Mouse (Mus musculus): ENCODE measurements around the gene Wdr48.
A peak's percentile ranks its signal among the peaks of the same experiment; 100 is the strongest.

The Wdr48 gene

GRCm38 (mm10) chr9:119925729-119926128 is 31.1 kb downstream of the Wdr48 start:
- peak in 1 of 2 experiments; percentile 40 for DNase-seq

DNA sequence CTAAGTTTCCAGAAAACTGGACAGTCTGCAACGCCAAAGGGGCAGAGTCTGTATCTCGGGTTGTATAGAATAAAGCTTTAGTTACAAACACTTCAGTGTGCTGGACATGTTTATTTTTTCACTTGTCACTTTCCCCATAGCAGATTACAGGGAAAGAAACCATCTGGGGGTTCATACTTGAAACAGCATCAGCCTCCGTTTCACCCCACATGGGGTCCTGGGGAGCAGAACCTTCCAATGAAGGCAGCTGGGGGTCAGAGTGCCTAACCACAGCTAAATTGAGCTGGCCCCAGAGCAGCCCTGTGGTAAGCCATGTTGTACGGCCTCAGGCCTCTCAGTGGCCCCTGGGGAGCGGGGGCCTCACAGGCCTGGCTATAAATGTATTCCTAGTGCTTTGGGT is 31.8 kb downstream of the Wdr48 start:
- no peak for DNase-seq

GRCm38 (mm10) chr9:119932358-119932757 is 37.7 kb downstream of the Wdr48 start:
- DNase-seq, result no peak

DNA sequence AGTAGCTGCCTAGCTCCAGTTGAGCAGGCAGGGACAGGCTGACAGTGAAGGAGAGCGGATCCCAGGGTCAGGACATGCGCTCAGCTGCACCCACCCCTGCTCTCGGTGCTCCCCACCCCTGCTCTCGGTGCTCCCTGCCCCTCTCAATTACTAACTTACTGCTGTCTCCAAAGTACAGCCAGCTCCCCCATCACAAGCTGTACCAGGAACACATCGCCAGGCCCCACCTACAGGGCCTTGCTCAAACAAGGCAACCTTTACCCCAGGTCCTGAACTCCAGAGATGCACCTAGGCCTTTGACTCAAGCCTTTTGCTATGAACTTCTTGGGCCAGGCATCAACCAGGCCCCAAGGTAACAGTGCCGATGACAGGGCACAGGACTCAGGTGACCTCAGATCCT is 39.0 kb downstream of the Wdr48 start:
- no peak for DNase-seq

DNA sequence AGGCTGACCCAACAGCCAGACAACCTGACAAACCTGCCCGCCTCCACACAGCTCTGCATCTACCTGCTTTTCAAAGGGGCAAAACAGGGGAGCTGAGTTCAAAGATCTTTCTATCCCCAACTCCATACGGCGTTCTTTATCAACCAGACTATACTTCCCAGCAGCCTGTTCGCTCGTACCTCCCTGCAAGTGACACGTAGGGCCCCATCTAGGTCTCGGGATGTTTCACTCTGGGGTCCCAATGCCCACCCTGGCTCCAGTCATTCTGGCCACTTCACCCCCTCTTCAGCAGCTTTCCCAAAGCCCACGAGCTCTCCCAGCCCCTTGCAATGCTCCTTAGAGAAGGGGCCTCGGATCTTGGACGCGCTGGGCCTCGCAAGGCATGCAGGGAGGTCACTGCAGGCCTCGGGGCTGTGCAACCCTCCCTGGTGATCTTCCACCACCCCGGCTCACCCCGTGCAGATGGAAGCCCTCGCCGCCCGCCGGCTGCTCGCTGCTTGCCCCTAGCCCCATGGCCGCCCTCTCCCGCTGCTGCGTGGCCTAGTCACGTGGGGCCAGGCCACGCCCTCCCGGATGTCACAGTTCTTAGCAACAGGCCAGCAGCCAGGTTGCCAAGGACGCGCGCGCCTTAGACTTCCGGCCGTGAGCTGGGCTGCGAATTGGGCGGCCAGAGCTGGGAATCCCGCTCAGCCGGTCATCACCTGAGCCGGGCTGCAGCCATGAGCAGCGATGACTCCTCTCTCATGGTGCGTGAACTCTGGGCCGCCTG is 42.5 kb downstream of the Wdr48 start, which contains the start of the genes Gorasp1 and Ttc21a:
Gorasp1 (minus strand) TSS at position 561 of the 769 bp plus-strand sequence.
Ttc21a (plus strand) TSS at position 602 of the 769 bp plus-strand sequence.
- peak; percentile 98 to 99 for DNase-seq

DNA sequence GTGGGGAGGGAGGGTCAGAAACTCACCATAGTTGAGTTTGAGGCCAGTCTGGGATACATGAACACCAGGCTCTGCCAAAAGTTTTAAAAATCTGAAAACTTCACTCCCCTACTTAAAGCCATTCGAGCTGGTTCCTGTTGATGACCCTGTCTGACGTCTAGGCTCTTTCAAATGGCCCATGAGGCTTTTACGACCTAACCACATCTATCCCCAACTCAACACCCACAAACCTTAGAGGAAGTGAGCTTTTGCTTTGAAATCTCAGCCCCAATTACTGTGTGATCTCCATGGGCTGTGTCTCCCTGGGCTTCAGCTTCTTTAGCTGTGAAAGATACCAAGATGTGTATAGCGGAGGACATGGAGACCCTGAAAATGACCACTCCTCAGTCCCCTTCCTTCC is 43.8 kb downstream of the Wdr48 start:
- no peak for DNase-seq

DNA sequence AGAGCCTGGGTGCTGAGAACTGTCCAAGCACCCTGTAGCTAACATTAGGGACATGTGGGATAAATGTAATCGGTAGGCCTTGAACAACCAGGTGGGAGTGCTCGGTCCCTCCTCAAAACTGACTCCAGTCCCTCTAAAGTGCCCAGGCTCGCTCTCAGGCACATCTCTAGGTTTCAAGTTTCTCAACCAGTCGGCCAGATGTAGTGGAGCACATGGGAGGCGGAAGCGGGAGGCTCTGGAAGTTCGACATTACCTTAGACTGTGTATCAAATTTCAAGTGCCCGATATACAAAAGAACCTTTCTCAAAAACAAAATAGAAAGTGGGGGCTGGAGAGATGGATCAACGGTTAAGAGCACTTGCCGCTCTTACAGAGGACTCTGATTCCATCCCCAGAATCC is 45.0 kb downstream of the Wdr48 start:
- DNase-seq, result no peak

DNA sequence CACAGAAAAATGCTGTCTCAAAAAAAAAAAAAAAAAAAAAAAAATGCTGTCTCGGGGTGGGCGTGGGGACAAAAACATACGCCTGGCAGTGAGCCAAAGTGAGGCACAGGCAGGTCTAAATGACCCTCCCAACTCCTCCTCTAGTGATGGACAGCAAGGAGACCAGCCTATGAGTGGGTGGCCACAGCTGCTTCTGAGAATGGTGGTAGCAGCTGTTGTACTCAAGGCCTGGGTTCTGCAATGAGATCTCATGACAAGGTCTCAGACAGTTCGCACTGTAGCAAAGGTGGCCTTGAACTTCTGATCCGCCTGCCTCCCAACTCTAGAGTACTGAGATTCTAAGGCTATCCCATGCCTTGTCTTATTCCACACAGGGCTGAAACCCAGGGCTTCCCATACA is 46.7 kb downstream of the Wdr48 start:
- peak in 1 of 2 experiments; percentile 29 for DNase-seq

GRCm38 (mm10) chr9:119941861-119942260 is 47.2 kb downstream of the Wdr48 start:
- DNase-seq, result peak; percentile 72 to 81

DNA sequence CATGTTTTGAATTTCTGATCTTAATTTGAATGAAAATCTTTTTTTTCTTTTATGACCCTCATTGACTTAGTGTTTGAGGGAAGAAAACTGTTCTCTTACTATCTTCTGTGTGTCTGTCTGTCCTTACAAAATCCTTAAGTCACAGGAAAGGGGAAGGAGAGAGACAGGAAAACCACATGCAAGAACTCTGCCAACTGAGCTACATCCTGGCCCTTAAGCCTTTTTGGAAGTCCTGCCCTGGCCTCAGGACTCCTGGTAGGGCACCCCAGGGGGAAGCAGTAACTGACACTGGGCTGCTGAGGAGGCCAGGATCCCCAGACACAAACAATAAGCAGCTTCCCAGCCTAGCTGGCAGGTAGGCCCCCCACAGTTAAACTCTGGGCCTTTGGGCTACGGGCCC is 48.6 kb downstream of the Wdr48 start:
- DNase-seq, result no peak

- peak in 1 of 2 experiments; percentile 49 for DNase-seq
These were observed 50.7 kb downstream of the Wdr48 start for GRCm38 (mm10) chr9:119945173-119945900.

GRCm38 (mm10) chr9:119948804-119949203 is 54.1 kb downstream of the Wdr48 start:
- DNase-seq, result no peak

DNA sequence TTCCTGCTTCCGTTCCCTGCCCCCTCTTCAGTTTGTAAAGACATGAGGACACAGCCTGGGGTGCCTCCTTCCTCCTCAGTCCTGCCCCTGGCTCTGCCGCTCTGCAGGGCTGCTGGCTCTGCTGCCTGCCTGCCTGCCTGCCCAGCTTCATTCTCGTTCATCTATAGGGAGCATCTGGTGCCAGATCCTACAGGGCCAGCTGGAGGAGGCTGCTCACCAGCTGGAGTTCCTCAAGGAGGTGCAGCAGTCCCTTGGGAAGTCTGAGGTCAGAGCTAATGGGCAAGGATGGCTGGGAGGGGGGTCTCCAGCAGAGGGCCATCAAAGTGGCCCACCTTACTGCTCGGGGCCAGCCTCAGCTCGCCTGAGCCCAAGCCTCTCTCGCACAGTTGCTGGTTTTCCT is 55.8 kb downstream of the Wdr48 start:
- DNase-seq, result peak in 1 of 2 experiments; percentile 53

- no peak for DNase-seq
These were observed 56.7 kb downstream of the Wdr48 start for GRCm38 (mm10) chr9:119951388-119951787.

DNA sequence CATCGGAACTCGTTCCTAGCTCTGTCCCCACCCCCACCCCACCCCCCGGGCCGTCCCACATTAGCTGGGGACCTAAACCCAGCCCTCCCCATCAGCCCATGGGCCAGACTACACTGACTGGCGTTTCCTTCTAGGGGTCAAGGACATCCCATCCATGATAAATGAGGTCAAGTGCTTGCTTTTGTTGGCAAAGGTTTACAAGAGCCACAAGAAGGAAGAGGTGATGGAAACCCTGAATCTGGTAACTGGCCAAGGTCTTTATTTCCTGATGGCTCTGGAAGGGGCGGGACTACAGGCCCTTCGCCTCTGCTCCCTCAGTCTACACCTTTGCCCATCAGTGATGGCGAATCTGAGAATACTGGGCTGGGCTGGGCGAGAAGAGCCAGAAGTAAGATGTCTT is 64.2 kb downstream of the Wdr48 start:
- DNase-seq, result no peak

- DNase-seq, result no peak
These were observed 67.5 kb downstream of the Wdr48 start for GRCm38 (mm10) chr9:119962216-119962615.

DNA sequence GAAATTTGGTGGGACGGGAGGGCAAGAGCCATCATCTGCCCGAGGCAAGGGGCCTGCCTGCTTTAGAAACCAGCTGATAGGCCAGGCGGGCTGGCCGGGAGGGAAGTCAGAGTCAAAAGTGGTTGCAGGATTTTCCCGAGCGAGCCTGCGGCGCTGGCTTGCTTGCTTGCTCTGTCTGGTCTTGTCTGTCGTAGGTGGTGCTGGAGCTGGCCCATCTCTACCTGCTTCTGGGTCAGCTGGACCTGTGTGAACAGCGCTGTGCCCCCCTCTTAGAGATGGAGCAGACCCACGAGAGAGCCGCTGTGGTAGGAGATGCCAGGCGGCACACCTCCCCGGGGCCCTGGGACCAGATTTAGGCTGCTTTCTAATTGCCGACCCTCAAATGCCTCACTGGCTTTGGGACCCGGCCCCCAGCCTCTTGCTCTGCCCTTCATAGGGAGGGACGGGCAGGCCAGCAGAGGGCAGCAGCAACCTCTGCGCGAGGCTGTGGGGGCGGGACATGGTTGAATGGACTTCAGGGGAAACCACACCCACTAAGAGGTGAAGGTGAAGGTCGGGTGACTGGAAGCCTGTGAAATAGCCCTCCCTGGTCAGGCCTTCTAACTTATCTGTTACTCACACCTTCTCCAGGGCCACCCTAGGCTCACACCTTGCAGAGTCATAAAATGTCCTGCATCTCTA is 68.4 kb downstream of the Wdr48 start:
- DNase-seq, result peak; percentile 81

- no peak for DNase-seq
These were observed 69.5 kb downstream of the Wdr48 start for GRCm38 (mm10) chr9:119964206-119964605.

- DNase-seq, result peak; percentile 56 to 57
These were observed 70.5 kb downstream of the Wdr48 start for GRCm38 (mm10) chr9:119965186-119965585.

- DNase-seq, result peak; percentile 58 to 65
These were observed 71.7 kb downstream of the Wdr48 start for GRCm38 (mm10) chr9:119966221-119966910.

DNA sequence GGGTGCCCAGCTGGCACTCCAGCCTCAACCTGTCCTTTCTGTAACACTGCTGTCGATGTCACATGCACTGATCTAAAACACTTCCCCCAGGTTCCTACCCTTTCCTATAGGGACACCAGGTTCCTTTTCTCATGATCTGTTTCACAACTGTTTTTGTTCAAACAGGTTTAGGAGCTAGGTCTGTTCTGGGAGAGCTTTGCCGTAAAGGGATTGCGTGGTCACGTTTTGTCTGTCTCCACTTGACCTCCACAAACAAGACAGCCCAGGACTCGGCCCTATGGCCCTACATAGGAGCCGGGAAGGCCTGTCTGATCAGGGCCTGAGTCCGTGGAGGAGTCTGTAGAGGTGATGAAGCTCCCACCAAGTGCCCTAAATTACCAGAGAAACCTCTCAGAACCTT is 75.1 kb downstream of the Wdr48 start:
- DNase-seq, result no peak

- peak; percentile 84 to 87 for DNase-seq
These were observed 75.5 kb downstream of the Wdr48 start for GRCm38 (mm10) chr9:119970221-119970620.

All from cerebellum, postnatal 10 days (tissue).